Mouse (Mus musculus): ENCODE data around the gene Atp5d. TPM values are rescaled to one million over a fixed set of nuclear protein-coding genes. Genes with fewer than 3 reads are reported as not detected.

Gene Atp5d
- total and polyA plus RNA-seq, 2 experiments from 2014 or later, result 154 to 633 TPM

DNA sequence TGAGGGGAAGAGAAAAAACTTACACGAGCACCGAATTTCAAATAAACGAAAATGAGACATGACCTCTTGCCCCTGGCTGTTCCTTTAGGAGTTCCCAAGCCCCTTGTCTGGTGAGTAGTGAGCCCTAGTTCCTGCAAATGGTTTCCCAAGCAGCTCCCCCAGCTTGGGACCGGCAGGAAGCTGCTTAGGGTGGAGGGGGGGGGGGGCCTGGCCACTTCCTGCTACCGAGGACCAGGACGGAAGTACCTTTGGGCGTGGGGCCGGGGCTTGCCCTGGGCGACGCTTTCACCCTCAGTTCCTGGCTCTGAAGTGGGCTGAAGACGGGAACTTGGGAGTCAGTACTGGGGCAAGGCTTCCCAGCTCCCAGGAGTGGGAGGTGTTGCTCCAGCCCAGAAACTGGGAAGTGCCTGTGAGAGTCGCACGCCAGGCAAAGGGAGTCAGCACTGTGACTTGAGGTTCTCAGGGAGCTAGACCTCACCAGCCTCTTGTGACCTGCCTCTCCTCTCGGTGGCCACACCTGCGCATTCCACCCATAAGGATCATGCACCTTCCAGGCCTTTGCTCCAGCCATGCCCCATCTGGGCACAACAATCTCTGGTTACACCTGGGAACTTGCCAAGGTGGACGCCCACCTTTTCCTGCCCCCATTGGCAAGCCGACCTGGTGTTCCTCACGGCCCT, 20.0 kb downstream of the Atp5d start:
- Histone ChIP-seq H3K4me2 (ENCODE audit: low read depth) (0 out of 2 replicates have a peak overlapping the region, but pooled peaks have one; percentile 80), H3K4me1 (ENCODE audit: insufficient read depth) (peaks cover 9% of the 10 kb centered on the region), H3K36me3 (ENCODE audit: insufficient read depth) (peaks cover 42% of the 10 kb centered on the region), H3K9ac (peak overlapping the region; percentile 47; the same call in 1 of the 2 replicates), H3K9me3 (ENCODE audit: low read length) (no peaks in the 10 kb centered on the region), H3K27me3 (ENCODE audit: insufficient read depth, low read length) (no peaks in the 10 kb centered on the region), H3K27ac (ENCODE audit: low read depth, low read length) (peak overlapping the region; percentile 87), H3K4me3 (ENCODE audit: low read depth, low read length) (no peak overlapping the region)
- WGBS, result 15% methylated on average over 18 of the region's 18 CpGs
- TF ChIP-seq CTCF (IDR thresholded peaks at IDR 0.05; ENCODE audit: low read depth), result no peak
- DNase-seq (peak; percentile 53), ATAC-seq (no peak)

DNA sequence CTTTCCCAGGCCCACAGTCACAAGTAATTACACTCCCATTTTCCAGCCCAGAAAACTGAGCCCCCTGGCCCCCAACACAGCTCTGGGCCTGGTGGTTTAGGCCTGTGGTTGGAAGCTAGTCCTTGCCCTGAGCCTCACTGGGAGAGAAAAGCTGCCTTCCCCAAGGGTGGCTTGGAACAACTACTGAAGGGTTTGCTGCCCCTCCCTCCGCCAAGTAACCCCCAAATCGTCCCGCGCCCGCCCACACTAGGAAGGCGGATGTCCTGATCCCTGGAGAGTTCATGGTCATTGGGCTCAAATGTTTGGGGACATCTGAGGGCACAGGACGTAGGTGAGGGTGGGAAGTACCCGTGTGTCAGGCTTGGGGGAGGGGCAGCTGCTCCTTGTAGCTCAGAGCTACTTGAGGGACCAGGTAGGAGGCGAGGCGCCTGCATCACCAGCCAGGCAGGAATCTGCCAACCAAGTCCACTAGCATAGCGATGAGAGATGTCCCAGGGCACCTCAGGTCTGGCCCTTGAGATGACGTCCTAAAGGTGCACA, 20.7 kb downstream of the Atp5d start:
- 7% methylated on average over 12 of the region's 12 CpGs for WGBS

DNA sequence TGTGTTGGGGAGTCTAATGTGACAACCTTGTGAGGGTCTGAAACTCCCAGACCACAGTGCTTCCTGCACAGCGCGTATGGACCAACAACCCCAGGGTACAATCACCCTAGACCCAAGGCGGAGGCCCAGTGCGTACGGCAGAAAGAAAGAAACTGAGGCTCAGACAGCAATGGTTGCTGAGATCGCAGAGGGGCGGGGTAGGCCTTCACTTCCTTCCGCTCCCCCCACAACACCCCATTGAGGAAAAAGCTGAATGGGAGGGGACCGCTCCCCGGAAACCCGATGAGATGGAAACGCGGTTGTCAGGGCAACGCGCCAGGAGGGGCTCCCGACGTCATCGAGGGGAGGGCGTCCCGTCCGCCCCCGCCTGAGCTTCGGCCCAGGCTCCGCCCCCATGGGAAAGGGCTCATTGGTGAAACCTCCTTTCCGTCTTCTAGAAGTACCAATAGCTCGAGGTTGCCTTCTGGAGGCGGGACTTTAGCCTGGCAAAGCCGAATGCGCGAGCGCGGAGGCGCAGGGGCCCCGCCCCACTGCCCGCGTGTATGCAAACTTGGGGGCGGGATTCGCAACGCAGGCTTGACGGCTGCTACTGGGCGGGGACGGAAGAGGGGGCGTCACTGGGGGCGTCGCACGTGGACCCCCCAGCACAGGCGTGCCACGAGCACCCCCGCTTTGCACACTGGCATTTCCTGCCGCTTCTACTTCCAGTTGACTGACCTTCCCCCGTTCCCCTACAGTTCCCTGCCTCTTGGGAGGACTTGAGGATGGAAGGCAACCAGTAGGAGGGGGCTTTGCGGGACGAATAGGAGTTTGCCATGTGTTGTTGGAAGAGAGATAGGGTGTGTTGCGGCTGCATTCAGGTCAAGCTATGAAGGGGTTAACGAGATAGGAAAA, 21.4 kb downstream of the Atp5d start:
- peaks cover 12% of the 10 kb centered on the region for H3K4me1 ChIP-seq (ENCODE audit: insufficient read depth)

More for the DNA sequence above, 20.7 kb downstream of the Atp5d start:
- peaks cover 9% of the 10 kb centered on the region for H3K4me1 ChIP-seq (ENCODE audit: insufficient read depth)
- DNase-seq (no peak), ATAC-seq (peak; percentile 8; the same call in 1 of the 2 replicates)
- peaks cover 36% of the 10 kb centered on the region for H3K36me3 ChIP-seq (ENCODE audit: insufficient read depth)
- peak overlapping the region; percentile 87 for H3K27ac ChIP-seq (ENCODE audit: low read depth, low read length)
- no peaks in the 10 kb centered on the region for H3K9me3 ChIP-seq (ENCODE audit: low read length)
- peak overlapping the region; percentile 80 for H3K4me2 ChIP-seq (ENCODE audit: low read depth)
- TF ChIP-seq CTCF (IDR thresholded peaks at IDR 0.05; ENCODE audit: low read depth), result no peak
- peak overlapping the region; percentile 29 for H3K4me3 ChIP-seq (ENCODE audit: low read depth, low read length)
- H3K27me3 ChIP-seq (ENCODE audit: insufficient read depth, low read length), result no peaks in the 10 kb centered on the region
- H3K9ac ChIP-seq, result peak overlapping the region; percentile 47

DNA sequence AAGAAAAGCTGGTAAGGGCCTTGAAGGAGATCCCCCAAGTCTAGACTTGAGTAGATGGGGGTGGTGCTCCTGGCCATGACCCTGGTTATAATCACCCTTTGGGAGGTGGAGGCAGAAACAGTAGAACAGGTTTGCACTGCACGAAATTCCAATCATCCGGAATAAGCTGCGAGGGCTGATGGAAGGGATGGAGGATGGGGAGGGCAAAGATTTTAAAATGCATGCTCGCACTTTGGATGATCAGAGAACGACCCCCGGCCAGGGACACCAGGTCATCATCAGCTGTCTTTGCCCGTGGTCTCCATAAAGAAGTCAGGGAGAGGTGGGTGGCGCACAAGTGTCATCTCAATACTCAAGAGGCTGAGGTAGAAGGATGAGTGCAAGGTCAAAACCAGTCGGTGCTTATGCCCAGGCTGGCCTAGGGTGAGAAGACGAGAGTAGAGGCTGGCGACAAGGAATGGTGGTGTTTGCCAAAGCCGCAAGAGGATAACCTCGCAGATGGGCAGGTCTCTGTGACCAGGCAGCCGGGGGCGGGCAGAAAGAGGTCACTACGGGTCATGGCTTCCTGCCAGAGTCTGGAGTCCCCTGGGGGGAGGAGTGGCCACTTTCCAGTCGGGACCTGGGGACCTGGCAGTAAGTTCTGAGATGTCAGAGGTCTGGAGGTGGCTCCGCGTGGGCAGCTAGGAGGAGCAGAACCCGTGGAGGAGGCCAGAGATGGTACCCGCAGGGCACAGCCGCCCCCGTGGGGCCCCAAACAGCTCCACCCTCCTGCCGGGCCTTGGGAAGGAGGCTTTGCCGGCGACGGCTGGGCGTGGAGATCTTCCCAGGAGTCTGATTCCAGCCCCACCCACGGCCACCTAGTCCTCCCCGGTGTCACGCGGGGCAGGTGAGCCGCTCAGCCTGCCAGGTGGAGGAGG, 22.3 kb downstream of the Atp5d start:
- H3K9ac ChIP-seq, result peak overlapping the region; percentile 37
- ATAC-seq (no peak), DNase-seq (no peak)
- H3K27ac ChIP-seq (ENCODE audit: low read depth, low read length), result peak overlapping the region; percentile 72
- 5% methylated on average over 32 of the region's 33 CpGs for WGBS
- peaks cover 18% of the 10 kb centered on the region for H3K4me1 ChIP-seq (ENCODE audit: insufficient read depth)
- H3K4me2 ChIP-seq (ENCODE audit: low read depth), result peak overlapping the region; percentile 80
- no peak for TF ChIP-seq CTCF (IDR thresholded peaks at IDR 0.05; ENCODE audit: low read depth)
- no peaks in the 10 kb centered on the region for H3K9me3 ChIP-seq (ENCODE audit: low read length)
- H3K36me3 ChIP-seq (ENCODE audit: insufficient read depth), result peaks cover 19% of the 10 kb centered on the region
- H3K4me3 ChIP-seq (ENCODE audit: low read depth, low read length), result peak overlapping the region; percentile 42
- no peaks in the 10 kb centered on the region for H3K27me3 ChIP-seq (ENCODE audit: insufficient read depth, low read length)

More for the DNA sequence above, 21.4 kb downstream of the Atp5d start:
- peak; percentile 94 for ATAC-seq
- Histone ChIP-seq H3K9ac (peak overlapping the region; percentile 47), H3K27ac (ENCODE audit: low read depth, low read length) (peak overlapping the region; percentile 87), H3K36me3 (ENCODE audit: insufficient read depth) (peaks cover 28% of the 10 kb centered on the region), H3K4me2 (ENCODE audit: low read depth) (peak overlapping the region; percentile 80), H3K9me3 (ENCODE audit: low read length) (no peaks in the 10 kb centered on the region), H3K27me3 (ENCODE audit: insufficient read depth, low read length) (no peaks in the 10 kb centered on the region), H3K4me3 (ENCODE audit: low read depth, low read length) (peak overlapping the region; percentile 42)
- WGBS, result under 1% methylated on average over 55 of the region's 55 CpGs
- TF ChIP-seq CTCF (IDR thresholded peaks at IDR 0.05; ENCODE audit: low read depth), result peak; percentile 25
- peak; percentile 100 for DNase-seq

DNA sequence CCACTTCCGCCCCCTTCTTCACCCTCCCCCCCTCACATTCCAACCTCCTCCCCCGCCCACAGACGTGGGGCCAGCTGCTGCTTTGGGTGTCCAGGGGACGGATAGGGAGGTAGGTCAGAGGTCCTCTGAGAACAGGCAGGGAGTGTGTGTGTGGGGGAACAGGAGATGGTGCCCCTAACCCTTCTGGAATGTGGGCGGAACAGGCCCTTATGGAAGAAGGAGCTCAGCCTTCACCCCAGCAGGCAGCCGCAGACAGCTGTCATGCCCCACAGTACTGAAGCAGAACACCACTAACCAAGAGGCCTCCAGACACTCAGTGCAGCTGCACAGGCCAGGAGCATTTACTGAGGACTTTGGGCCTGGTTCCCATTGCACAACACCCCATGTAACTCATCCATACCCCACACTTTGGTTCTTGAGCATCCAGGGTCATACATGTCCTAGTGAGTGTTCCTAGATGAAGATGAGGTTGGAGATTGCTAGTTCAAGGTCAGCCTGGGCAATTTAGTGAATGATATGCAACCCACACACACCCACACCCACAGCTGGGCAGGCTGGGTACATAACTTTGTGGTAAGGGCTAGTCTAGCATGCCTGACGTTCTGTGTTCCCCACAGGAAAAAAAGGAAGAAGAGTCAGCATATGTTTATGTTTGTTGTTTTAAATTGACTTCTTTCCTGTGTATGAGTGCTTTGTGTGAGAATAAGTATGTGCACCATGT, 23.2 kb downstream of the Atp5d start:
- no peak for DNase-seq
- no peak for ATAC-seq
- peak overlapping the region; percentile 35; the same call in 1 of the 2 replicates for H3K9ac ChIP-seq
- no peaks in the 10 kb centered on the region for H3K9me3 ChIP-seq (ENCODE audit: low read length)
- H3K4me2 ChIP-seq (ENCODE audit: low read depth), result no peak overlapping the region
- no peaks in the 10 kb centered on the region for H3K27me3 ChIP-seq (ENCODE audit: insufficient read depth, low read length)
- no peak overlapping the region for H3K4me3 ChIP-seq (ENCODE audit: low read depth, low read length)
- TF ChIP-seq CTCF (IDR thresholded peaks at IDR 0.05; ENCODE audit: low read depth), result no peak
- H3K4me1 ChIP-seq (ENCODE audit: insufficient read depth), result peaks cover 24% of the 10 kb centered on the region
- no peak overlapping the region for H3K27ac ChIP-seq (ENCODE audit: low read depth, low read length)
- 20% methylated on average over 7 of the region's 7 CpGs for WGBS
- H3K36me3 ChIP-seq (ENCODE audit: insufficient read depth), result peaks cover 10% of the 10 kb centered on the region

DNA sequence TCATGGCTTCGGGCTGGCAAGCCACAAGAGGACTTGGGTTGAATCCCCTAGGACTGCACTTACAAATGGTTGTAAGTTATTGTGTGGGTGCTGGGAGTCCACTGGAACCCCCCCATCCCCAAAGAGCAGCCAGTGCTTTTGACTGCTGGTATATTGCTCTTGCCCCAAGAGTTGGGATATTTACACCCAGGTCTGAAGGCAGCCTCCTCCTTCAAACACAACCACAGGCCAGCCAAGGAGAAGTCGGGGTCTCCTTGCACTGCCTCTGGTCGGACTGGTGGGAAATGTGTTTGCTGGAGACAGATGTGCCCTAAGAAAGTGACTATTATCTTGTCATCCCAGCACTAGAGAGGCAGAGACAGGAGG, 23.8 kb downstream of the Atp5d start:
- H3K36me3 ChIP-seq (ENCODE audit: insufficient read depth), result peaks cover 4% of the 10 kb centered on the region
- H3K27me3 ChIP-seq (ENCODE audit: insufficient read depth, low read length), result no peaks in the 10 kb centered on the region
- TF ChIP-seq CTCF (IDR thresholded peaks at IDR 0.05; ENCODE audit: low read depth), result no peak
- DNase-seq, result no peak
- no peak for ATAC-seq
- peaks cover 29% of the 10 kb centered on the region for H3K4me1 ChIP-seq (ENCODE audit: insufficient read depth)
- H3K4me2 ChIP-seq (ENCODE audit: low read depth), result no peak overlapping the region
- H3K27ac ChIP-seq (ENCODE audit: low read depth, low read length), result no peak overlapping the region
- WGBS, result 81% methylated on average over 3 of the region's 3 CpGs
- H3K9ac ChIP-seq, result no peak overlapping the region
- H3K4me3 ChIP-seq (ENCODE audit: low read depth, low read length), result no peak overlapping the region
- H3K9me3 ChIP-seq (ENCODE audit: low read length), result no peaks in the 10 kb centered on the region
